Mouse (Mus musculus): ENCODE measurements around the gene Slc35a1.
A peak's percentile ranks its signal among the peaks of the same experiment; 100 is the strongest.
"Not testable (repeated sequence)": the region's sequence is repeated elsewhere in the genome, so short reads cannot be mapped to it uniquely, and the experiment has no call there.

- TF ChIP-seq CTCF (IDR thresholded peaks at IDR 0.05; ENCODE audit: borderline replicate concordance, insufficient read depth, low read depth, low read length), result peak; percentile 4; the same call in 1 of the 2 replicates
- TF ChIP-seq POLR2A (IDR thresholded peaks at IDR 0.05; ENCODE audit: borderline replicate concordance, insufficient read depth, low read length), result not testable (repeated sequence)
These were observed 46.2 kb upstream of the Slc35a1 start for GRCm38 (mm10) chr4:34733415-34733814.
